Mouse (Mus musculus): ENCODE measurements around the gene Tsku.

GRCm38 (mm10) chr7:98358016-98358415 lies 3.1 kb downstream of the Tsku start:
- TF ChIP-seq POLR2A (IDR thresholded peaks at IDR 0.05; ENCODE audit: borderline replicate concordance, insufficient read depth, low read length) = no peak
- TF ChIP-seq CTCF (IDR thresholded peaks at IDR 0.05; ENCODE audit: borderline replicate concordance, insufficient read depth, low read depth, low read length) = no peak
